Mouse (Mus musculus): ENCODE results near the gene Ctnna3. TPM values are rescaled to one million over a fixed set of nuclear protein-coding genes. Genes with fewer than 3 reads are reported as not detected.

Ctnna3 gene
- polyA plus RNA-seq, 1 experiment from 2014 or later = 1.7 TPM

DNA sequence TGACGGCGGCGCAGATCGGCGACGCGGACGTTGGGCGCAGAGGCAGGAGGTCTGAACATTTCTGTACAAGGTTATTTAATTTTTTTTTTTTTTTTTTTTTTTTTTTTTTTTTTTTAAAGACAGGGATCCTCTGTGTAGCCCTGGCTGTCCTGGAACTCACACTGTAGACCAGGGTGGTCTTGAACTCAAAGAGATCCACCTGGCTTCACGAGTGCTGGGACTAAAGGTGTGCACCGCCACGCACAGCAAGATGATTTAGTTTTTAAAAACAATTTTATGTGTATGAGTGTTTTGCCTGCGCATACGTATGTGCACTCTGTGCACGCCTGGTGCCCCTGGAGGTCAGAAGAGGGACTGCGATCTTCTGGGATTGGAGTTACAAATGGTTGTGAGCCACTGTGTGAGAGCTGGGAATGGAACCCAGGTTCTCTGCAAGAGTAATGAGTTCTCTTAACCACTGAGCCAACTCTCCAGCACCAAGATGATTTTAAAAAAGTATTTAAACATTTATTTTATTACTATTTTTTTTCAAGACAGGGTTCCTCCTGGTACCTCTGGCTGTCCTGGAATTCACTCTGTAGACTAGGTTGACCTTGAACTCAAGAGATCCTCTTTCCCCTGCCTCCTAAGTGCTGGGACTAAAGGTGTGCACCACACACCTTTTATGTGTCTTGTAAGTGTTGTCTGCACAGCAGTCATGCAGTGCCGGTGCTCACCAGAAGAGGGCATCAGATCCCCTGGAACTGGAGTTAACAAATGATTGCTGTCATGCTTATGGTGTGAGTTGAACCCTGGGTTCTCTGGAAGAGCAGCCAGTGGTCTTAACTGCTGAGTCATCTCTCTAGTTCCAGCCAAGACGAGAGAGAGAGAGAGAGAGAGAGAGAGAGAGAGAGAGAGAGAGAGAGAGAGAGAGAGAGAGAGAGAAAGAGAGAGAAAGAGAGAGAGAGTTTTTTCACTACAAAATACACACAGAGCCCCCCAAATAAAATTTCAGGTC lies 7.9 kb upstream of the Ctnna3 start, which contains the start of gene Gm7075:
Gene Gm7075, minus strand, starts transcription at position 51 of the 997 bp plus-strand sequence.
- 87% methylated on average over 18 of the region's 18 CpGs for WGBS
- Histone ChIP-seq H3K27me3 (replicated peaks; ENCODE audit: control insufficient read depth, insufficient read depth, low read length) (no peaks in the 10 kb centered on the region), H3K4me3 (ENCODE audit: low read depth, low read length) (no peak within 1 kb of the TSS), H3K27ac (ENCODE audit: low read depth) (no peak within 1 kb of the TSS), H3K4me2 (ENCODE audit: low read length) (no peak within 1 kb of the TSS), H3K4me1 (replicated peaks; ENCODE audit: control insufficient read depth, insufficient read depth, low read length) (no peaks in the 10 kb centered on the region), H3K36me3 (ENCODE audit: control insufficient read depth, insufficient read depth, low read length) (no peaks in the 10 kb centered on the region), H3K9ac (ENCODE audit: low read length) (no peak within 1 kb of the TSS), H3K9me3 (ENCODE audit: control insufficient read depth, low read length) (no peaks in the 10 kb centered on the region)
- ATAC-seq (replicated peaks; ENCODE audit: low FRiP score, low TSS enrichment, low read depth) (no peak), DNase-seq (ENCODE audit: low spot score) (peak; percentile 63)

DNA sequence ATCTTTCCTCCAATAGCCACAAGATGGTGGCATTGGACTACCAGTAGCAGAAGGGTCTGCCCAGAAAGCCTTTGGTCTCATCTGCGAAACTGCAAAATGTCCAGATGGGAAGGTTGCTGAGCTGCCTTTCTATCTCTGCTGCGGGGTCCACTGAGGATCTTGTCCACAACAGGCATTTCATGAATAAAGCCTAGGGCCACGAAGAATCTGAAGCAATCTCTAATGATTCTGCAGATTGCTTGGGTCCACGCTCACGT lies 7.2 kb upstream of the Ctnna3 start:
- no peak overlapping the region for H3K4me2 ChIP-seq (ENCODE audit: low read length)
- DNase-seq (ENCODE audit: low spot score) = no peak
- H3K27me3 ChIP-seq (replicated peaks; ENCODE audit: control insufficient read depth, insufficient read depth, low read length) = no peaks in the 10 kb centered on the region
- 82% methylated on average over 5 of the region's 5 CpGs for WGBS
- no peaks in the 10 kb centered on the region for H3K4me1 ChIP-seq (replicated peaks; ENCODE audit: control insufficient read depth, insufficient read depth, low read length)
- H3K4me3 ChIP-seq (ENCODE audit: low read depth, low read length) = no peak overlapping the region
- H3K9me3 ChIP-seq (ENCODE audit: control insufficient read depth, low read length) = no peaks in the 10 kb centered on the region
- H3K36me3 ChIP-seq (ENCODE audit: control insufficient read depth, insufficient read depth, low read length) = no peaks in the 10 kb centered on the region
- H3K27ac ChIP-seq (ENCODE audit: low read depth) = no peak overlapping the region
- ATAC-seq (replicated peaks; ENCODE audit: low FRiP score, low TSS enrichment, low read depth) = no peak
- H3K9ac ChIP-seq (ENCODE audit: low read length) = no peak overlapping the region

DNA sequence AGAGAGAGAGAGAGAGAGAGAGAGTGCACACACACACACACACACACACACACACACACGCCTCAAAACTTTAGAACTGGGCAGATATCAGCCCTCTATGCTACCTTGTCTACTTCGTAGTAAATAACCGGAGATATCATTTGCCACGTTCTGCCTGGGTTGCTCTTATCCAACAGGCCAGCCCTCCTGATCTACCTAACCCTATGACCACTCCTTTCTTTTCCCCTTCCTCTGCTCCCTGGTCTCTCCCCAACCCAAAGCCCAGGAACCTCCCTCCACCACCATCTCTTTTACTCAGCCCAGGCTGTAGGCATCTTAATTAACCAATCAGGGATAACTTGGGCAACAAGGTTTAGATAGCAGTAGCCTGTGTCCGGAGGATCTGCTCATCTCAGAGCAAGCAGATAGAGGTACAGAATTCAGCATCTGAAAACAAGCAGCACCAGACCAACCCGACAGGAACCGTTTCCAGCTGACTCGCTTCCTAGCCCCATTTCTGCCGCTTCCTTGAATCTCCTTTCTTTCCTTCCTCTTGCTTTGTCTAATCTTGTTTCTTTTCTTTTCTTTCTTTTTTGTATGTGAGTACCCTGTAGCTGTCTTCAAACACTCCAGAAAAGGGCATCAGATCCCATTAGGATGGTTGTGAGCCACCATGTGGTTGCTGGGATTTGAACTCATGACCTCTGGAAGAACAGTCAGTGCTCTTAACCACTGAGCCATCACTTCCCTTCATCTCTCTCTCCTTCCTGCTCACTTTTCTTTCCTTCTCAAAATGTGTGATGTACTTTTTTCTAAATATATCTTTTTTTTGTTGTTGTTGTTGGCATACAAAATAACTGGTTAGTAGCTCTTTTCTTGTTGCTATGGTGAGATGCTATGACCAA lies 6.1 kb upstream of the Ctnna3 start:
- H3K9me3 ChIP-seq (ENCODE audit: control insufficient read depth, low read length) = no peaks in the 10 kb centered on the region
- H3K9ac ChIP-seq (ENCODE audit: low read length) = no peak overlapping the region
- DNase-seq (ENCODE audit: low spot score) (no peak), ATAC-seq (replicated peaks; ENCODE audit: low FRiP score, low TSS enrichment, low read depth) (no peak)
- no peaks in the 10 kb centered on the region; the same call in 1 of the 2 replicates for H3K4me1 ChIP-seq (replicated peaks; ENCODE audit: control insufficient read depth, insufficient read depth, low read length)
- H3K27ac ChIP-seq (ENCODE audit: low read depth) = no peak overlapping the region
- no peaks in the 10 kb centered on the region for H3K27me3 ChIP-seq (replicated peaks; ENCODE audit: control insufficient read depth, insufficient read depth, low read length)
- 92% methylated on average over 9 of the region's 9 CpGs for WGBS
- H3K4me3 ChIP-seq (ENCODE audit: low read depth, low read length) = no peak overlapping the region
- no peaks in the 10 kb centered on the region for H3K36me3 ChIP-seq (ENCODE audit: control insufficient read depth, insufficient read depth, low read length)
- H3K4me2 ChIP-seq (ENCODE audit: low read length) = no peak overlapping the region

DNA sequence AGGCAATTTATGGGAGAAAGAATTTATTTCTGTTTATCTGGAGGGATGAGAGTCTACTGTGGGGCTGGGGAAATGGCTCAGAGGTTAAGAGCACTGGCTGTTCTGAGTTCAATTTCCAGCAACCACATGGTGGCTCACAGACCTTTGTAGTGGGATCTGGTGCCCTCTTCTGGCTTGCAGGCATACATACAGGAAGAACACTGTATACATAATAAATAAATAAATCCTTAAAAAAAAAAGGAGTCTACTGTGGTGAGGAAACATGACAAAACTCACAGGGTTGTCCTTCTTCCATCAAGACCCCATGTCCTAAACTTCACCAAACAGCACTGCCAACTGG lies 5.5 kb upstream of the Ctnna3 start:
- no peaks in the 10 kb centered on the region for H3K27me3 ChIP-seq (replicated peaks; ENCODE audit: control insufficient read depth, insufficient read depth, low read length)
- no peak for DNase-seq (ENCODE audit: low spot score)
- ATAC-seq (replicated peaks; ENCODE audit: low FRiP score, low TSS enrichment, low read depth) = no peak
- H3K9ac ChIP-seq (ENCODE audit: low read length) = no peak overlapping the region
- no peak overlapping the region for H3K4me3 ChIP-seq (ENCODE audit: low read depth, low read length)
- no peak overlapping the region for H3K4me2 ChIP-seq (ENCODE audit: low read length)
- no peaks in the 10 kb centered on the region for H3K9me3 ChIP-seq (ENCODE audit: control insufficient read depth, low read length)
- no peaks in the 10 kb centered on the region for H3K36me3 ChIP-seq (ENCODE audit: control insufficient read depth, insufficient read depth, low read length)
- no peak overlapping the region for H3K27ac ChIP-seq (ENCODE audit: low read depth)
- H3K4me1 ChIP-seq (replicated peaks; ENCODE audit: control insufficient read depth, insufficient read depth, low read length) = no peaks in the 10 kb centered on the region; the same call in 1 of the 2 replicates

DNA sequence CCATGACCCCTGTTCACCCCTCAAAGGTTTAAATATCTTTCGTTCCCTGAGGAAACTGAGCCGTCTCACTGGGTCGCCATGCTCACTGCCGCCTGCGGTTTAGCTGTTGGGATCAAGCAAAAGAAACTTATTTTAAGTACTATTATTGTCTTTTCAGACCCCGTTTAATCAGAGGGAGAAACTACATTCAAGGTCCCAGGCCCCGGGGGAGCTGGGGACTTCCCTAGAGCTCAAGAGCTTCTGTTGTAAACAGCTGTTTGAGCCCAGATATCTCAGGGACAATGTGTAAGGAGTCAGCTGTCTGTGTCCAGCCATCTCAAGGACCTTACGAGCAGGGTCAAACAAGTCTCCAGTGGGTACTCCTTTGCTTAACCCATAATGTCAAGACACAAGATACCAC lies 2.8 kb upstream of the Ctnna3 start:
- no peak for ATAC-seq (replicated peaks; ENCODE audit: low FRiP score, low TSS enrichment, low read depth)
- H3K9me3 ChIP-seq (ENCODE audit: control insufficient read depth, low read length) = no peaks in the 10 kb centered on the region
- DNase-seq (ENCODE audit: low spot score) = no peak
- no peak overlapping the region for H3K27ac ChIP-seq (ENCODE audit: low read depth)
- no peak overlapping the region for H3K9ac ChIP-seq (ENCODE audit: low read length)
- no peaks in the 10 kb centered on the region; the same call in 1 of the 2 replicates for H3K4me1 ChIP-seq (replicated peaks; ENCODE audit: control insufficient read depth, insufficient read depth, low read length)
- no peak overlapping the region for H3K4me2 ChIP-seq (ENCODE audit: low read length)
- H3K4me3 ChIP-seq (ENCODE audit: low read depth, low read length) = no peak overlapping the region
- 79% methylated on average over 8 of the region's 8 CpGs for WGBS
- no peaks in the 10 kb centered on the region for H3K36me3 ChIP-seq (ENCODE audit: control insufficient read depth, insufficient read depth, low read length)
- H3K27me3 ChIP-seq (replicated peaks; ENCODE audit: control insufficient read depth, insufficient read depth, low read length) = no peaks in the 10 kb centered on the region

DNA sequence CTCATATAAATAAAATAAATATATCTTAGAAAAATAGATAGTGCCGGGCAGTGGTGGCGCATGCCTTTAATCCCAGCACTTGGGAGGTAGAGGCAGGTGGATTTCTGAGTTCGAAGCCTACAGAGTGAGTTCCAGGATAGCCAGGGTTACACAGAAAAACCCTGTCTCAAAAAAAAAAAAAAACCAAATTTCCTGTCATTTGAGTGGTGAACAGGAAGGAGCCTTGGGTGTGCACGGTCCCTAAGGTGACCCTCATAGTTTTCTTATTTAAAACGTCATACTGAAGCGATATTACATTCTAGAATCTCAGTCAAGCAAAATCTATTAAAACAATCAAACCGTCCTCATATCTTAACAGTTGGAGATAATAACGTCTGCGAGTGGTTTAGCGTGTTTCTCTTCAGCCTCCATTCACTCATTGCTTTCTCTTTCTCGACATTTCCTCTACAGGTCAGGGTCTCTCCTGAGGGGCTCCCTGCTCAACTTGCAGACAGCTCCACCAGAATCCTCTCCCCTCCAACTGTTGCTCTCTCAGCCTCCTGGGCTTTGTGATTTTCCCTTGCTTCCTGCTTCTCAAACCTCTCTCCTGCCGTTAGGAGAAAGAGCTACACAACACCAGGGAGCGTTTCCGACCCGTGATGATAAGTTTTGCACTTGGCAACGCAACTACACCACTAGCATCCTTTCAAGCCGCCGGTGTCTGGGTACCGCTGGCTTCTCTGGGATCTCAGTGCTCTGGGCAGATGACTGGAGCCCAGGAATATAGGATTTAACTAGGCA lies 1.5 kb upstream of the Ctnna3 start:
- DNase-seq (ENCODE audit: low spot score) (peak; percentile 84), ATAC-seq (replicated peaks; ENCODE audit: low FRiP score, low TSS enrichment, low read depth) (no peak)
- H3K9ac ChIP-seq (ENCODE audit: low read length) = peak overlapping the region; percentile 40
- no peak overlapping the region; the same call in 1 of the 2 replicates for H3K27ac ChIP-seq (ENCODE audit: low read depth)
- no peaks in the 10 kb centered on the region for H3K27me3 ChIP-seq (replicated peaks; ENCODE audit: control insufficient read depth, insufficient read depth, low read length)
- no peaks in the 10 kb centered on the region; the same call in 1 of the 2 replicates for H3K4me1 ChIP-seq (replicated peaks; ENCODE audit: control insufficient read depth, insufficient read depth, low read length)
- WGBS = 19% methylated on average over 19 of the region's 19 CpGs
- H3K4me2 ChIP-seq (ENCODE audit: low read length) = peak overlapping the region; percentile 55
- H3K4me3 ChIP-seq (ENCODE audit: low read depth, low read length) = peak overlapping the region; percentile 84
- no peaks in the 10 kb centered on the region for H3K9me3 ChIP-seq (ENCODE audit: control insufficient read depth, low read length)
- H3K36me3 ChIP-seq (ENCODE audit: control insufficient read depth, insufficient read depth, low read length) = no peaks in the 10 kb centered on the region

DNA sequence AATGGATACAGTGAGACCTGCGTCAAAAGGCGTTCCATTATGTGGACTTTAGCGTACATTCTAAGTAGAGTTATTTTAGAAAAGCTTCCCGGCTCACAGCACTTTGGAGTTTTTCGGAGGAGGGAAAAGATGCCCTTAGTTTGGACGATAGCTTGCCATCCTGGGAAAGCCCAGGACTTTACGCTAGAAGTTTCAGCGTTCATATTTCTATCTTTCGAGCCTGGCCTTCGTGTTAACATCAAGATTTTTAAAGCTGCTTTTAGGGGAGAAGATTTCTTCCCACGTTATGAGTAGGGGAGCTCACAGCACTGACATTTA lies 916 bp upstream of the Ctnna3 start:
- no peak for ATAC-seq (replicated peaks; ENCODE audit: low FRiP score, low TSS enrichment, low read depth)
- H3K9ac ChIP-seq (ENCODE audit: low read length) = peak overlapping the region; percentile 40
- H3K4me1 ChIP-seq (replicated peaks; ENCODE audit: control insufficient read depth, insufficient read depth, low read length) = no peaks in the 10 kb centered on the region; the same call in 1 of the 2 replicates
- no peaks in the 10 kb centered on the region for H3K27me3 ChIP-seq (replicated peaks; ENCODE audit: control insufficient read depth, insufficient read depth, low read length)
- WGBS = 3% methylated on average over 11 of the region's 11 CpGs
- DNase-seq (ENCODE audit: low spot score) = no peak
- no peaks in the 10 kb centered on the region for H3K9me3 ChIP-seq (ENCODE audit: control insufficient read depth, low read length)
- no peaks in the 10 kb centered on the region for H3K36me3 ChIP-seq (ENCODE audit: control insufficient read depth, insufficient read depth, low read length)
- no peak overlapping the region; the same call in 1 of the 2 replicates for H3K27ac ChIP-seq (ENCODE audit: low read depth)
- peak overlapping the region; percentile 55 for H3K4me2 ChIP-seq (ENCODE audit: low read length)
- H3K4me3 ChIP-seq (ENCODE audit: low read depth, low read length) = peak overlapping the region; percentile 84

DNA sequence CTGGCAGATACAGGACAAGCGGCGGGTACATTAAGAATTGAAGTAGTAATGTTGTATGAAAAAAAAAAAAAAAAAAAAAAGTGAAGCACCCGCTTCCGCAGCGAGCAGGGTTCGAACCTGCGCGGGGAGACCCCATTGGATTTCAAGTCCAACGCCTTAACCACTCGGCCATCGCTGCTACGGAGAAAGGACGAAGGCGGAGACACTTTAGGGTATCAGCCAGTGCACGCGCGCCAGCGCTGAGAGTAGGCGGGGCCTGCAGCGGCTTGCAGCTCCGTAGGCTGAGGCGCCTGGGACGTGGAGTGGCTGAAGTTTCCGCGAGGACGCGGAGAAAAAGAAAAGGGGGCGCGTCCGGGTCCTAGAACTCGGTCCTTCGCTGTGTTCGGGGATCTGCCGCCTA lies 518 bp upstream of the Ctnna3 start:
- 0% methylated on average over 34 of the region's 34 CpGs for WGBS
- H3K4me2 ChIP-seq (ENCODE audit: low read length) = peak overlapping the region; percentile 55
- H3K4me3 ChIP-seq (ENCODE audit: low read depth, low read length) = peak overlapping the region; percentile 84
- no peaks in the 10 kb centered on the region for H3K27me3 ChIP-seq (replicated peaks; ENCODE audit: control insufficient read depth, insufficient read depth, low read length)
- no peaks in the 10 kb centered on the region for H3K9me3 ChIP-seq (ENCODE audit: control insufficient read depth, low read length)
- no peaks in the 10 kb centered on the region; the same call in 1 of the 2 replicates for H3K4me1 ChIP-seq (replicated peaks; ENCODE audit: control insufficient read depth, insufficient read depth, low read length)
- peak overlapping the region; percentile 83 for H3K9ac ChIP-seq (ENCODE audit: low read length)
- peak; percentile 100 for DNase-seq (ENCODE audit: low spot score)
- H3K36me3 ChIP-seq (ENCODE audit: control insufficient read depth, insufficient read depth, low read length) = no peaks in the 10 kb centered on the region
- H3K27ac ChIP-seq (ENCODE audit: low read depth) = peak overlapping the region; percentile 80
- peak; percentile 96 for ATAC-seq (replicated peaks; ENCODE audit: low FRiP score, low TSS enrichment, low read depth)
